Comparison of ENCODE assay signal across 10 mouse cellular contexts in the genomic region with DNA sequence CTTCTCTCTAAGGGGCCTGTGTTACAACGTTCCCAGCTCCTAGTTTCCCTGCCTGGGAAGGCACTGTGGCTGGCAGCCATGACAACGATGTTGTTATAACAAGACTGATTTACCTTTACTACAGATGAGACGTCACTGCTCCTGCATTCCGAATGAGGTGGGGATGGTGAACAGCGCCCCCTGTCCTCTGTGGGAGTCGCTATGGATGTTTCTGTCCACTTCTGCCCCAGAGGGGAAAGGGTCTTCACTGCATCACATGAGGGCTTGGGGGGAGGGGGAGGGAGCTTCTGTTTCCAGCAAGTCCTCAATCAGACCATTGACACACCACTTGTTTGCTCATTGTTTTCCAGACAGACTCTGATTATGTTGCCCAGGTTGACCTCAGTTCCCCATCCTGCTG. TPM values are rescaled to one million over a fixed set of nuclear protein-coding genes. Genes with fewer than 3 reads are reported as not detected.
DNase-seq lines count a peak whose midpoint lies in the region; ATAC-seq and TF ChIP-seq lines count a peak whose summit lies in the region.
"Had no signal": no experiment of that assay in that cellular context is flagged by ENCODE, and none has a peak within 500 bp of the region (broad histone marks: within the 10 kb centered on the region; RNA-seq: fewer than 3 reads in every experiment).

No protein-coding gene starts in this region.

- no peaks in the 10 kb centered on the region for H3K9me3 ChIP-seq in hindbrain, embryonic 11.5 days (ENCODE audit: control insufficient read depth, low read length)
- no peaks in the 10 kb centered on the region for H3K9me3 ChIP-seq in hindbrain, embryonic 12.5 days (replicated peaks)
- no peaks in the 10 kb centered on the region for H3K9me3 ChIP-seq in embryonic facial prominence, embryonic 11.5 days (replicated peaks; ENCODE audit: control insufficient read depth, low read length)
- no peaks in the 10 kb centered on the region for H3K9me3 ChIP-seq in stomach, postnatal 0 days (ENCODE audit: control insufficient read depth, low read length)
- no peaks in the 10 kb centered on the region for H3K9me3 ChIP-seq in forebrain, embryonic 16.5 days (ENCODE audit: control insufficient read depth, low read length)
- H3K9me3 ChIP-seq: hindbrain, embryonic 15.5 days; liver, embryonic 15.5 days had no signal

- no peak overlapping the region for H3K4me3 ChIP-seq in hindbrain, embryonic 11.5 days (ENCODE audit: low read depth, low read length)
- no peak overlapping the region for H3K4me3 ChIP-seq in hindbrain, embryonic 12.5 days
- no peak overlapping the region for H3K4me3 ChIP-seq in thymus, adult 2 months (ENCODE audit: control insufficient read depth, insufficient read depth, low read length)
- H3K4me3 ChIP-seq in embryonic facial prominence, embryonic 11.5 days (ENCODE audit: low read depth, low read length) = no peak overlapping the region
- no peak overlapping the region for H3K4me3 ChIP-seq in stomach, postnatal 0 days (ENCODE audit: low read depth, low read length)
- no peak overlapping the region for H3K4me3 ChIP-seq in forebrain, embryonic 16.5 days (replicated peaks; ENCODE audit: low read length)
- H3K4me3 ChIP-seq: hindbrain, embryonic 15.5 days; liver, embryonic 15.5 days had no signal

- ATAC-seq in hindbrain, embryonic 11.5 days (ENCODE audit: low FRiP score) = no peak
- ATAC-seq in hindbrain, embryonic 12.5 days (ENCODE audit: low FRiP score) = no peak
- ATAC-seq in embryonic facial prominence, embryonic 11.5 days (replicated peaks; ENCODE audit: insufficient number of reproducible peaks, low FRiP score, low TSS enrichment, low read depth) = no peak
- no peak for ATAC-seq in stomach, postnatal 0 days (ENCODE audit: low FRiP score, low TSS enrichment)
- ATAC-seq in activated CD4-positive, CD25-positive, alpha-beta regulatory T cell, adult 4 months = no peak
- ATAC-seq in forebrain, embryonic 16.5 days = no peak

- DNase-seq in hindbrain, embryonic 11.5 days (ENCODE audit: low spot score) = peak; percentile 18
- DNase-seq in thymus, postnatal 14 days = peak; percentile 4
- DNase-seq in thymus, adult 2 months = no peak
- DNase-seq in embryonic facial prominence, embryonic 11.5 days (ENCODE audit: low spot score) = peak; percentile 30
- DNase-seq in stomach, postnatal 0 days (ENCODE audit: low spot score) = peak; percentile 22

- no peak for TF ChIP-seq CTCF in thymus, adult 2 months (IDR thresholded peaks at IDR 0.05; ENCODE audit: borderline replicate concordance, control insufficient read depth, extremely low read depth, insufficient read depth, low read length, poor library complexity)
- peak; percentile 54 for TF ChIP-seq CTCF in stomach, postnatal 0 days (IDR thresholded peaks at IDR 0.05; ENCODE audit: low read depth)

- 32% methylated on average over 6 of the region's 6 CpGs for WGBS in hindbrain, embryonic 11.5 days
- 37% methylated on average over 6 of the region's 6 CpGs for WGBS in hindbrain, embryonic 12.5 days
- WGBS in thymus, adult 2 months = 46% methylated on average over 6 of the region's 6 CpGs
- WGBS in embryonic facial prominence, embryonic 11.5 days = 35% methylated on average over 6 of the region's 6 CpGs
- WGBS in stomach, postnatal 0 days = 27% methylated on average over 6 of the region's 6 CpGs
- 38% methylated on average over 6 of the region's 6 CpGs for WGBS in forebrain, embryonic 16.5 days

- H3K4me2 ChIP-seq in hindbrain, embryonic 11.5 days (replicated peaks; ENCODE audit: low read depth, low read length) = no peak overlapping the region
- no peak overlapping the region for H3K4me2 ChIP-seq in hindbrain, embryonic 12.5 days (replicated peaks)
- H3K4me2 ChIP-seq in embryonic facial prominence, embryonic 11.5 days (ENCODE audit: low read depth, low read length) = no peak overlapping the region
- no peak overlapping the region for H3K4me2 ChIP-seq in stomach, postnatal 0 days (replicated peaks; ENCODE audit: low read depth)
- H3K4me2 ChIP-seq in forebrain, embryonic 16.5 days (ENCODE audit: low read length) = no peak overlapping the region
- H3K4me2 ChIP-seq: hindbrain, embryonic 15.5 days; liver, embryonic 15.5 days had no signal

- no peak for TF ChIP-seq POLR2A in thymus, adult 2 months (IDR thresholded peaks at IDR 0.05; ENCODE audit: control insufficient read depth, extremely low read depth, insufficient read depth, low read length, poor library complexity)

- H3K9ac ChIP-seq in hindbrain, embryonic 11.5 days (ENCODE audit: low read depth, low read length) = no peak overlapping the region
- H3K9ac ChIP-seq in hindbrain, embryonic 12.5 days = no peak overlapping the region
- H3K9ac ChIP-seq in embryonic facial prominence, embryonic 11.5 days (replicated peaks; ENCODE audit: low read length) = no peak overlapping the region
- no peak overlapping the region for H3K9ac ChIP-seq in stomach, postnatal 0 days (ENCODE audit: low read length)
- no peak overlapping the region for H3K9ac ChIP-seq in forebrain, embryonic 16.5 days (replicated peaks; ENCODE audit: low read depth, low read length)
- H3K9ac ChIP-seq: hindbrain, embryonic 15.5 days; liver, embryonic 15.5 days had no signal

- H3K36me3 ChIP-seq in hindbrain, embryonic 11.5 days (ENCODE audit: control insufficient read depth, insufficient read depth, low read length) = no peaks in the 10 kb centered on the region
- no peaks in the 10 kb centered on the region for H3K36me3 ChIP-seq in hindbrain, embryonic 12.5 days
- no peaks in the 10 kb centered on the region for H3K36me3 ChIP-seq in thymus, adult 2 months (ENCODE audit: control insufficient read depth, insufficient read depth, low read length)
- no peaks in the 10 kb centered on the region for H3K36me3 ChIP-seq in embryonic facial prominence, embryonic 11.5 days (replicated peaks; ENCODE audit: control insufficient read depth, insufficient read depth, low read depth, low read length)
- no peaks in the 10 kb centered on the region for H3K36me3 ChIP-seq in stomach, postnatal 0 days (ENCODE audit: control insufficient read depth, insufficient read depth, low read length)
- no peaks in the 10 kb centered on the region for H3K36me3 ChIP-seq in forebrain, embryonic 16.5 days (ENCODE audit: control insufficient read depth, insufficient read depth)
- H3K36me3 ChIP-seq: hindbrain, embryonic 15.5 days; liver, embryonic 15.5 days had no signal

- H3K27me3 ChIP-seq in hindbrain, embryonic 11.5 days (ENCODE audit: control insufficient read depth, insufficient read depth, low read length) = no peaks in the 10 kb centered on the region
- no peaks in the 10 kb centered on the region for H3K27me3 ChIP-seq in hindbrain, embryonic 12.5 days
- no peaks in the 10 kb centered on the region for H3K27me3 ChIP-seq in thymus, adult 2 months (ENCODE audit: control insufficient read depth, insufficient read depth, low read length)
- H3K27me3 ChIP-seq in embryonic facial prominence, embryonic 11.5 days (ENCODE audit: control insufficient read depth, insufficient read depth, low read length) = no peaks in the 10 kb centered on the region
- H3K27me3 ChIP-seq in stomach, postnatal 0 days (ENCODE audit: control insufficient read depth, insufficient read depth, low read length) = no peaks in the 10 kb centered on the region
- no peaks in the 10 kb centered on the region for H3K27me3 ChIP-seq in forebrain, embryonic 16.5 days (replicated peaks; ENCODE audit: control insufficient read depth, insufficient read depth, low read length)
- H3K27me3 ChIP-seq: hindbrain, embryonic 15.5 days; liver, embryonic 15.5 days had no signal

- H3K4me1 ChIP-seq in hindbrain, embryonic 11.5 days (replicated peaks; ENCODE audit: control insufficient read depth, insufficient read depth, low read length) = no peaks in the 10 kb centered on the region
- no peaks in the 10 kb centered on the region for H3K4me1 ChIP-seq in hindbrain, embryonic 12.5 days
- H3K4me1 ChIP-seq in thymus, adult 2 months (replicated peaks; ENCODE audit: control insufficient read depth, insufficient read depth, low read length) = no peaks in the 10 kb centered on the region
- H3K4me1 ChIP-seq in embryonic facial prominence, embryonic 11.5 days (ENCODE audit: control insufficient read depth, insufficient read depth, low read length) = no peaks in the 10 kb centered on the region
- no peaks in the 10 kb centered on the region for H3K4me1 ChIP-seq in stomach, postnatal 0 days (replicated peaks; ENCODE audit: control insufficient read depth, insufficient read depth)
- no peaks in the 10 kb centered on the region for H3K4me1 ChIP-seq in forebrain, embryonic 16.5 days (replicated peaks; ENCODE audit: control insufficient read depth, insufficient read depth, low read length)
- H3K4me1 ChIP-seq: hindbrain, embryonic 15.5 days; liver, embryonic 15.5 days had no signal

- no peak for TF ChIP-seq EP300 in stomach, postnatal 0 days (optimal IDR thresholded peaks at IDR 0.05)

- no peak overlapping the region for H3K27ac ChIP-seq in hindbrain, embryonic 11.5 days (ENCODE audit: low read depth, low read length)
- no peak overlapping the region for H3K27ac ChIP-seq in hindbrain, embryonic 12.5 days
- no peak overlapping the region for H3K27ac ChIP-seq in thymus, adult 2 months (ENCODE audit: control insufficient read depth, insufficient read depth, low read length)
- no peak overlapping the region for H3K27ac ChIP-seq in embryonic facial prominence, embryonic 11.5 days (replicated peaks; ENCODE audit: low read depth, low read length)
- H3K27ac ChIP-seq in stomach, postnatal 0 days (replicated peaks) = no peak overlapping the region
- no peak overlapping the region for H3K27ac ChIP-seq in forebrain, embryonic 16.5 days (ENCODE audit: low read length)
- H3K27ac ChIP-seq: hindbrain, embryonic 15.5 days; liver, embryonic 15.5 days had no signal

RNA-seq across cellular contexts. Expression of a gene that starts 27.0 kb away (rescaled TPM):
- polyA plus RNA-seq in hindbrain, embryonic 11.5 days (2014; fragmentation: Nextera tagmentation; extraction: Ambion mirVana) = 0.17 and 0.23 TPM in 2 replicates
- polyA plus RNA-seq in hindbrain, embryonic 12.5 days (2016; fragmentation: Nextera tagmentation; extraction: Ambion mirVana) = 0.18 and 0.34 TPM in 2 replicates
- polyA plus RNA-seq in thymus, adult 2 months (2012; rRNA removed) = 0.10 and 0.36 TPM in 2 replicates
- polyA plus RNA-seq in embryonic facial prominence, embryonic 11.5 days (2014; fragmentation: Nextera tagmentation; extraction: Ambion mirVana) = 0.40 and 0.58 TPM in 2 replicates
- polyA plus RNA-seq in stomach, postnatal 0 days (2015; fragmentation: Nextera tagmentation; extraction: Ambion mirVana) = 0.23 and 0.41 TPM in 2 replicates
- polyA plus RNA-seq in activated CD4-positive, CD25-positive, alpha-beta regulatory T cell, adult 4 months (2017; shearing (Covaris generic)) = under 1 TPM in 1 of 2 experiments, not detected in 1; 0.29 TPM
- polyA plus RNA-seq in forebrain, embryonic 16.5 days (2015; fragmentation: Nextera tagmentation; extraction: Ambion mirVana) = 0.39 and 0.63 TPM in 2 replicates
